Mouse (Mus musculus) limb, embryonic 15.5 days (tissue): ENCODE results near the gene Zbtb17. TPM values are rescaled to one million over a fixed set of nuclear protein-coding genes. Genes with fewer than 3 reads are reported as not detected.

Source experiments
- ATAC-seq: fragments of 200-750 bp; cut with Nextera tagmentation; 2 replicates; pipeline ENCODE4 v1.8.0; 2017; ENCODE audit warnings: low read depth, moderate TSS enrichment; ENCODE audit not compliant: insufficient number of reproducible peaks, low FRiP score, low TSS enrichment
- H3K27ac ChIP-seq: fragments of 300-500 bp; sonication (generic); 2 replicates; pipeline ENCODE4 v1.5.1; 2015; ENCODE audit warnings: moderate library complexity, mild to moderate bottlenecking, inconsistent platforms
- H3K27me3 ChIP-seq: fragments of 300-500 bp; sonication (generic); 2 replicates; pipeline ENCODE4 v1.6.1; 2015; ENCODE audit warnings: inconsistent platforms
- H3K36me3 ChIP-seq: fragments of 300-500 bp; sonication (generic); 2 replicates; pipeline ENCODE4 v1.6.1; 2015; ENCODE audit warnings: inconsistent platforms
- H3K4me1 ChIP-seq: fragments of 300-500 bp; sonication (generic); 2 replicates; pipeline ENCODE4 v1.6.1; 2015; ENCODE audit warnings: inconsistent platforms
- H3K4me2 ChIP-seq: fragments of 300-500 bp; sonication (generic); 2 replicates; pipeline ENCODE4 v1.6.1; 2015; ENCODE audit warnings: mild to moderate bottlenecking, inconsistent platforms
- H3K4me3 ChIP-seq: fragments of 300-500 bp; sonication (generic); 2 replicates; pipeline ENCODE4 v1.5.1; 2015; ENCODE audit warnings: mild to moderate bottlenecking, inconsistent platforms
- H3K9ac ChIP-seq: fragments of 300-500 bp; sonication (generic); 2 replicates; pipeline ENCODE4 v1.6.1; 2015; ENCODE audit warnings: inconsistent platforms
- H3K9me3 ChIP-seq: fragments of 300-500 bp; sonication (generic); 2 replicates; pipeline ENCODE4 v1.6.1; 2016; ENCODE audit warnings: inconsistent platforms
- WGBS: fragments of 180-500 bp; shearing (Covaris S2); methylation state at CpG from one replicate; pipeline ENCODE4 v1.1.7; 2015; 5-methylcytosine and 5-hydroxymethylcytosine counted together
- polyA plus RNA-seq: library from polyadenylated mRNA; unstranded; fragments of >200 nt; fragmentation: Nextera tagmentation; extraction: Ambion mirVana; gene quantifications from 2 replicates; pipeline ENCODE4 v1.2.1, GENCODE M21; 2015

The Zbtb17 gene
- polyA plus RNA-seq, 1 experiment from 2014 or later, result 31.2 TPM

GRCm38 (mm10) chr4:141465512-141466288, 21.2 kb downstream of the Zbtb17 start:
- 92% methylated on average over 34 of the region's 34 CpGs for WGBS
- no peaks in the 10 kb centered on the region; the same call in 1 of the 2 replicates for H3K4me1 ChIP-seq
- H3K36me3 ChIP-seq, result peaks cover 91% of the 10 kb centered on the region
- no peak overlapping the region for H3K27ac ChIP-seq
- no peak overlapping the region for H3K4me3 ChIP-seq
- H3K9ac ChIP-seq, result no peak overlapping the region
- no peak overlapping the region for H3K4me2 ChIP-seq
- no peak for ATAC-seq
- H3K9me3 ChIP-seq, result no peaks in the 10 kb centered on the region
- no peaks in the 10 kb centered on the region for H3K27me3 ChIP-seq

GRCm38 (mm10) chr4:141466289-141466795, 21.9 kb downstream of the Zbtb17 start:
- H3K9ac ChIP-seq, result no peak overlapping the region
- H3K27me3 ChIP-seq, result no peaks in the 10 kb centered on the region
- H3K4me2 ChIP-seq, result no peak overlapping the region
- no peak overlapping the region for H3K27ac ChIP-seq
- no peak for ATAC-seq
- peaks cover 97% of the 10 kb centered on the region for H3K36me3 ChIP-seq
- no peaks in the 10 kb centered on the region for H3K9me3 ChIP-seq
- no peaks in the 10 kb centered on the region; the same call in 1 of the 2 replicates for H3K4me1 ChIP-seq
- 87% methylated on average over 16 of the region's 16 CpGs for WGBS
- H3K4me3 ChIP-seq, result no peak overlapping the region

- WGBS, result 85% methylated on average over 15 of the region's 15 CpGs
- peaks cover 97% of the 10 kb centered on the region for H3K36me3 ChIP-seq
- no peaks in the 10 kb centered on the region for H3K27me3 ChIP-seq
Measured at GRCm38 (mm10) chr4:141466844-141467580, 22.6 kb downstream of the Zbtb17 start.

GRCm38 (mm10) chr4:141467581-141467927, 23.1 kb downstream of the Zbtb17 start:
- Histone ChIP-seq H3K27ac (no peak overlapping the region), H3K27me3 (no peaks in the 10 kb centered on the region), H3K4me3 (no peak overlapping the region), H3K9me3 (no peaks in the 10 kb centered on the region), H3K4me1 (no peaks in the 10 kb centered on the region; the same call in 1 of the 2 replicates), H3K9ac (no peak overlapping the region), H3K36me3 (peaks cover 97% of the 10 kb centered on the region), H3K4me2 (no peak overlapping the region)
- ATAC-seq, result no peak
- 78% methylated on average over 6 of the region's 6 CpGs for WGBS

More at GRCm38 (mm10) chr4:141466844-141467580, 22.6 kb downstream of the Zbtb17 start:
- Histone ChIP-seq H3K27ac (no peak overlapping the region), H3K4me3 (no peak overlapping the region), H3K9ac (no peak overlapping the region), H3K4me1 (no peaks in the 10 kb centered on the region; the same call in 1 of the 2 replicates), H3K9me3 (no peaks in the 10 kb centered on the region), H3K4me2 (no peak overlapping the region)
- no peak for ATAC-seq

GRCm38 (mm10) chr4:141468576-141468975, 24.1 kb downstream of the Zbtb17 start:
- Histone ChIP-seq H3K9me3 (no peaks in the 10 kb centered on the region), H3K27me3 (no peaks in the 10 kb centered on the region), H3K9ac (no peak overlapping the region), H3K4me2 (no peak overlapping the region), H3K4me3 (no peak overlapping the region), H3K36me3 (peaks cover 97% of the 10 kb centered on the region), H3K4me1 (no peaks in the 10 kb centered on the region; the same call in 1 of the 2 replicates), H3K27ac (no peak overlapping the region; the same call in 1 of the 2 replicates)
- no peak for ATAC-seq
- WGBS, result 55% methylated on average over 10 of the region's 10 CpGs

- Histone ChIP-seq H3K9me3 (no peaks in the 10 kb centered on the region), H3K4me2 (no peak overlapping the region), H3K27me3 (no peaks in the 10 kb centered on the region), H3K4me3 (no peak overlapping the region), H3K27ac (no peak overlapping the region), H3K9ac (no peak overlapping the region), H3K4me1 (no peaks in the 10 kb centered on the region; the same call in 1 of the 2 replicates), H3K36me3 (peaks cover 97% of the 10 kb centered on the region)
- no peak for ATAC-seq
- 82% methylated on average over 9 of the region's 9 CpGs for WGBS
Measured at GRCm38 (mm10) chr4:141469343-141469742, 24.9 kb downstream of the Zbtb17 start.

GRCm38 (mm10) chr4:141471491-141471890, 27.0 kb downstream of the Zbtb17 start:
- no peaks in the 10 kb centered on the region for H3K9me3 ChIP-seq
- H3K4me1 ChIP-seq, result no peaks in the 10 kb centered on the region; the same call in 1 of the 2 replicates
- 96% methylated on average over 16 of the region's 16 CpGs for WGBS

GRCm38 (mm10) chr4:141472641-141473321, 28.3 kb downstream of the Zbtb17 start:
- no peaks in the 10 kb centered on the region for H3K4me1 ChIP-seq
- H3K9me3 ChIP-seq, result no peaks in the 10 kb centered on the region
- peaks cover 97% of the 10 kb centered on the region for H3K36me3 ChIP-seq
- no peak overlapping the region for H3K4me3 ChIP-seq
- H3K4me2 ChIP-seq, result no peak overlapping the region
- 86% methylated on average over 32 of the region's 32 CpGs for WGBS
- H3K9ac ChIP-seq, result no peak overlapping the region
- no peaks in the 10 kb centered on the region for H3K27me3 ChIP-seq
- H3K27ac ChIP-seq, result no peak overlapping the region
- no peak for ATAC-seq

More at GRCm38 (mm10) chr4:141471491-141471890, 27.0 kb downstream of the Zbtb17 start:
- no peak overlapping the region for H3K4me2 ChIP-seq
- no peak overlapping the region for H3K4me3 ChIP-seq
- no peaks in the 10 kb centered on the region for H3K27me3 ChIP-seq
- no peak for ATAC-seq
- H3K36me3 ChIP-seq, result peaks cover 97% of the 10 kb centered on the region
- H3K27ac ChIP-seq, result no peak overlapping the region
- H3K9ac ChIP-seq, result no peak overlapping the region

GRCm38 (mm10) chr4:141474431-141474830, 30.0 kb downstream of the Zbtb17 start:
- Histone ChIP-seq H3K27me3 (no peaks in the 10 kb centered on the region), H3K9me3 (no peaks in the 10 kb centered on the region), H3K27ac (no peak overlapping the region), H3K4me1 (peaks cover 4% of the 10 kb centered on the region; the same call in 1 of the 2 replicates), H3K36me3 (peaks cover 100% of the 10 kb centered on the region), H3K4me3 (no peak overlapping the region), H3K9ac (no peak overlapping the region), H3K4me2 (no peak overlapping the region)
- ATAC-seq, result no peak
- 89% methylated on average over 19 of the region's 19 CpGs for WGBS

- WGBS, result 64% methylated on average over 16 of the region's 16 CpGs
Measured at GRCm38 (mm10) chr4:141477681-141478102, 33.2 kb downstream of the Zbtb17 start.

GRCm38 (mm10) chr4:141478225-141478624, 33.8 kb downstream of the Zbtb17 start:
- peaks cover 4% of the 10 kb centered on the region; the same call in 1 of the 2 replicates for H3K4me1 ChIP-seq
- H3K27ac ChIP-seq, result peak overlapping the region; percentile 79
- ATAC-seq, result no peak
- no peaks in the 10 kb centered on the region for H3K27me3 ChIP-seq
- H3K9me3 ChIP-seq, result no peaks in the 10 kb centered on the region
- H3K4me3 ChIP-seq, result no peak overlapping the region
- H3K4me2 ChIP-seq, result no peak overlapping the region
- no peak overlapping the region for H3K9ac ChIP-seq
- WGBS, result 79% methylated on average over 23 of the region's 23 CpGs
- peaks cover 95% of the 10 kb centered on the region for H3K36me3 ChIP-seq

More at GRCm38 (mm10) chr4:141477681-141478102, 33.2 kb downstream of the Zbtb17 start:
- H3K4me1 ChIP-seq, result peaks cover 4% of the 10 kb centered on the region; the same call in 1 of the 2 replicates
- H3K4me2 ChIP-seq, result no peak overlapping the region
- H3K4me3 ChIP-seq, result no peak overlapping the region
- H3K9me3 ChIP-seq, result no peaks in the 10 kb centered on the region
- no peaks in the 10 kb centered on the region for H3K27me3 ChIP-seq
- peak overlapping the region; percentile 79 for H3K27ac ChIP-seq
- peaks cover 95% of the 10 kb centered on the region for H3K36me3 ChIP-seq
- H3K9ac ChIP-seq, result no peak overlapping the region
- ATAC-seq, result peak; percentile 50
